Mouse (Mus musculus): ENCODE measurements at regions not wholly inside any gene's neighbourhood (a gene's known extent, or its start where the extent isn't known, plus 50 kb on each side); places are given as distances from the start of the nearest gene placed in this dataset.

- TF ChIP-seq POLR2A (IDR thresholded peaks at IDR 0.05; ENCODE audit: borderline replicate concordance, low read depth, low read length) (no peak), CTCF (IDR thresholded peaks at IDR 0.05; ENCODE audit: low read depth, low read length) (no peak)
Measured at GRCm38 (mm10) chr6:140261813-140262212, 162.0 kb upstream of the Plekha5 start.

Data from bone marrow macrophage, adult 2 months (primary cell).